Mouse (Mus musculus) CD8-positive naive resting alpha-beta T cell, adult 2 months (primary cell): ENCODE results near the gene Prr18.
A peak's percentile ranks its signal among the peaks of the same experiment; 100 is the strongest.

Experiments used
- DNase-seq, 2 experiments: peaks; one replicate each; pipeline ENCODE4 v3.0.0; 2022; ENCODE audit warnings: low read depth in 2 of 2, low spot score in 2 of 2

Gene Prr18

GRCm38 (mm10) chr17:8388463-8388862, 51.2 kb downstream of the Prr18 start:
- DNase-seq = peak; percentile 19 to 41

DNA sequence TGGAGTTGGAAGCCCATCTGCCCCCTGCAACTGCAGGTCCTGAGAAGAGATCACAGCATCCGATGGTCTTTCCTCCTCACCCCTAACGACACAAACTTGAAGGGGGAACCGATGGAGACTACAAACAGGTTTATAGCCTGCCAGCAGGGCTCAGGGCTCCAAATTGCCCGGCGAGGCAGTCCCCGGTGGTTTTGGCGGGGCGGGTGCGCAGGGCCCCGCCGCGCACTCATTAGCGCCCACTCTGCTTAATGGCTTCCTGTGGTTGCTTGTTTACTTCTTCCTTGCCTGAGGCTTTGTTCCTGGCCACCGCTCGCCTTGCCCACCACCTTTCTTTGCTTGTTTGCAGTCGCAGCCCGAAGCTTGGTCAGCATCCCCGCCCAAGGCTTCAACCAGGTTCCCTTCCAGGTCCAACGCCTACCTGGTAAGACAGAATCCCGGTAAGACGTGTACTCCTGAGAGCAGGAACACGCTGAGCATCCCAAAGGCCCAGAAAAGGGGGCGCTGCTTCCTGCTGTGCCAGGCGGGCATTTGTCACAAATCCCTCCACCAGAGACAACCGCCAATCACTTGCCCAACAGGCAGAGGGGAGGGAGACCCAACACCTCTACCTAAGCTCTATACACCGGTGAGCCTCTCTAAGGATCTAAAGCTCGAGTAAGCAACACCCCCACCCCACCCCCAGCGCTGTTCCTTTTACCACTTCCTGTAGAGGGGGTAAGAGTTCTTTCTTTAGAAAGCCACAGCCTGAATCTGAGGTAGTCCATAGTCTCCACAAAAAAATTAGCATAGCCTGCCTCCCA, 51.9 kb downstream of the Prr18 start:
- peak; percentile 11 to 55 for DNase-seq

DNA sequence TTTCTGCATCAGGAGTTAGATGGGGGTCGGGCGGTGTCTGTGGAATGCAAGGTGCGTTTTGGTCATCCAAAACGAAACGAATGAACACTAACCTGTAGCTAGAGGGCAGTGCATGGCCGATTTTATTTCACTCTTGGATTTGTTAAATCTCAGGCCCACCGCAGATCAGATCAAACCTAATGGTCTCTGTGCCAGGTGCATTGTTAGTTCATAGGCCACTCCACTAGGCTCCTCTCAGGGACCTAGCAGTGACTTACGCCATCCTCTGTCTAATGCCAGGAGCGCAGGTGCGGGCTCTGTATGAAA, 52.5 kb downstream of the Prr18 start:
- no peak for DNase-seq

- DNase-seq = no peak
These were observed 53.2 kb downstream of the Prr18 start for GRCm38 (mm10) chr17:8390487-8390886.
